Mouse (Mus musculus): ENCODE results near the gene Olfr714.
A peak's percentile ranks its signal among the peaks of the same experiment; 100 is the strongest.
"Not testable (repeated sequence)": the region's sequence is repeated elsewhere in the genome, so short reads cannot be mapped to it uniquely, and the experiment has no call there.

Gene Olfr714

GRCm38 (mm10) chr7:107070681-107071080 lies at the start of gene Olfr714:
Gene Olfr714, plus strand, starts transcription at chr7:107070981.
- no peak for DNase-seq (ENCODE audit: low read depth)

GRCm38 (mm10) chr7:107030874-107031273 lies 39.9 kb upstream of the Olfr714 start, which contains the start of gene Olfr713:
Gene Olfr713, plus strand, starts transcription at chr7:107031174.
- DNase-seq (ENCODE audit: low read depth), result no peak

GRCm38 (mm10) chr7:107039934-107040563 lies 30.7 kb upstream of the Olfr714 start:
- no peak for DNase-seq (ENCODE audit: low read depth)

GRCm38 (mm10) chr7:107043136-107043535 lies 27.6 kb upstream of the Olfr714 start:
- no peak for DNase-seq (ENCODE audit: low read depth)

GRCm38 (mm10) chr7:107044407-107044806 lies 26.4 kb upstream of the Olfr714 start:
- no peak for DNase-seq (ENCODE audit: low read depth)

GRCm38 (mm10) chr7:107045833-107046232 lies 24.9 kb upstream of the Olfr714 start:
- DNase-seq (ENCODE audit: low read depth), result peak; percentile 35

- no peak for DNase-seq (ENCODE audit: low read depth)
These were observed 23.2 kb upstream of the Olfr714 start for GRCm38 (mm10) chr7:107047578-107047977.

- no peak for DNase-seq (ENCODE audit: low read depth)
These were observed 22.1 kb downstream of the Olfr714 start, which contains the start of gene Olfr17 for GRCm38 (mm10) chr7:107092920-107093319. Gene Olfr17, plus strand, starts transcription at chr7:107093220.

GRCm38 (mm10) chr7:107110269-107110668 lies 39.5 kb downstream of the Olfr714 start, which contains the start of gene Olfr715b:
Gene Olfr715b, minus strand, starts transcription at chr7:107110369.
- DNase-seq (ENCODE audit: low read depth), result not testable (repeated sequence)

Measured in c-Kit-positive CD71-positive TER-119-negative erythroid progenitor cells, embryonic 14.5 days (primary cell).